Mouse (Mus musculus): ENCODE measurements around the gene Trpc5.

The Trpc5 gene

GRCm38 (mm10) chrX:144335332-144336015 is 352.5 kb downstream of the Trpc5 start:
- DNase-seq (ENCODE audit: low spot score), result no peak

All from urinary bladder, postnatal 10 days (tissue).